Mouse (Mus musculus): ENCODE measurements around the gene Fam83c. TPM values are rescaled to one million over a fixed set of nuclear protein-coding genes. Genes with fewer than 3 reads are reported as not detected.

The Fam83c gene
- polyA plus RNA-seq (2014; fragmentation: Nextera tagmentation; extraction: Ambion mirVana), result 0.12 and 0.23 TPM in 2 replicates

DNA sequence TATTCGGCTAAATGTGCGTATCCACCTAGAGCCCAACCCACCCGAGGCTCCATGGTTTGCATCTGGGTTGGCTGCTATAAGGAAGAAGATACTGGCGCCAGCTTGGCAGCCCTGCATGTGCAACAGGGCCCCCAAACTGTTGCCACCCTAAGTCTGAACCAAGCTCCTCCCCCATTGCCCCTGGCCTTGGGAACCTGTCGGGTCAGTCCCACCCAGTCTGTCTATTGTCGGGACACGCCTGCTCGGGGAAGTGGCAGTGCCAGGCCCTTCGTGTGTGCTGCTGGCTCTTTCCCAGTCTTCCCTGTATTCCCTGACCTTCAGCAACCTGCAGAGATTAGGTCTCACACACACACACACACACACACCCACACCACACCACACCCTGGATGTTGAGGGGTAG lies at the start of gene Fam83c:
Gene Fam83c, minus strand, starts transcription at position 123 of the 400 bp plus-strand sequence.
- Histone ChIP-seq H3K27me3 (replicated peaks; ENCODE audit: control insufficient read depth, insufficient read depth, low read length) (no peaks in the 10 kb centered on the region), H3K4me3 (ENCODE audit: low read depth, low read length) (no peak within 1 kb of the TSS), H3K27ac (ENCODE audit: low read depth) (no peak within 1 kb of the TSS), H3K9ac (ENCODE audit: low read length) (no peak within 1 kb of the TSS), H3K4me1 (replicated peaks; ENCODE audit: control insufficient read depth, insufficient read depth, low read length) (no peaks in the 10 kb centered on the region), H3K4me2 (ENCODE audit: low read length) (no peak within 1 kb of the TSS), H3K9me3 (ENCODE audit: control insufficient read depth, low read length) (no peaks in the 10 kb centered on the region), H3K36me3 (ENCODE audit: control insufficient read depth, insufficient read depth, low read length) (no peaks in the 10 kb centered on the region)
- ATAC-seq (replicated peaks; ENCODE audit: low FRiP score, low TSS enrichment, low read depth) (no peak), DNase-seq (ENCODE audit: low spot score) (no peak)
- 63% methylated on average over 9 of the region's 9 CpGs for WGBS

DNA sequence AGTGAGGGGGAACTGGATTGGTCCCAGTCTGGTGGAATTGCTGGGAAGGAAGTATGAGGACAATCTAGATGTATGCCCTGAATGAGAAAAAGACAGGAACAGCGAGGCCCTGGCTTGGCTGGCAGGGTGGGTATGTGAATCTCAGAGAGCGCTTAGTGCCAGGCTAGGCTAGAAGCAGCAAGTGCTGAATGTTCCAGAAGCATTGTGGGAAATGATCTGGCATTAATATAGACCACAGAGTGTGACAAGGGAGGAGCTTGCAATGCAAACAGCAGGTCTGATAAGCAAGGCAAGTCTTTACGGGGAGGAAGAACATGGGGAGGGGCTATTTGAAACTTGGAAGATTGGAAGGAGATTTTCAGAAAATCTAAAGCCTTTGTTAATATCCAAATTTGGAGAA lies 47.4 kb upstream of the Fam83c start:
- Histone ChIP-seq H3K36me3 (ENCODE audit: control insufficient read depth, insufficient read depth, low read length) (peaks cover 48% of the 10 kb centered on the region), H3K27ac (ENCODE audit: low read depth) (no peak overlapping the region), H3K4me1 (replicated peaks; ENCODE audit: control insufficient read depth, insufficient read depth, low read length) (no peaks in the 10 kb centered on the region), H3K4me3 (ENCODE audit: low read depth, low read length) (no peak overlapping the region), H3K27me3 (replicated peaks; ENCODE audit: control insufficient read depth, insufficient read depth, low read length) (no peaks in the 10 kb centered on the region), H3K4me2 (ENCODE audit: low read length) (no peak overlapping the region), H3K9ac (ENCODE audit: low read length) (no peak overlapping the region), H3K9me3 (ENCODE audit: control insufficient read depth, low read length) (no peaks in the 10 kb centered on the region)
- ATAC-seq (replicated peaks; ENCODE audit: low FRiP score, low TSS enrichment, low read depth), result no peak
- DNase-seq (ENCODE audit: low spot score), result no peak
- WGBS, result 80% methylated on average over 3 of the region's 3 CpGs

DNA sequence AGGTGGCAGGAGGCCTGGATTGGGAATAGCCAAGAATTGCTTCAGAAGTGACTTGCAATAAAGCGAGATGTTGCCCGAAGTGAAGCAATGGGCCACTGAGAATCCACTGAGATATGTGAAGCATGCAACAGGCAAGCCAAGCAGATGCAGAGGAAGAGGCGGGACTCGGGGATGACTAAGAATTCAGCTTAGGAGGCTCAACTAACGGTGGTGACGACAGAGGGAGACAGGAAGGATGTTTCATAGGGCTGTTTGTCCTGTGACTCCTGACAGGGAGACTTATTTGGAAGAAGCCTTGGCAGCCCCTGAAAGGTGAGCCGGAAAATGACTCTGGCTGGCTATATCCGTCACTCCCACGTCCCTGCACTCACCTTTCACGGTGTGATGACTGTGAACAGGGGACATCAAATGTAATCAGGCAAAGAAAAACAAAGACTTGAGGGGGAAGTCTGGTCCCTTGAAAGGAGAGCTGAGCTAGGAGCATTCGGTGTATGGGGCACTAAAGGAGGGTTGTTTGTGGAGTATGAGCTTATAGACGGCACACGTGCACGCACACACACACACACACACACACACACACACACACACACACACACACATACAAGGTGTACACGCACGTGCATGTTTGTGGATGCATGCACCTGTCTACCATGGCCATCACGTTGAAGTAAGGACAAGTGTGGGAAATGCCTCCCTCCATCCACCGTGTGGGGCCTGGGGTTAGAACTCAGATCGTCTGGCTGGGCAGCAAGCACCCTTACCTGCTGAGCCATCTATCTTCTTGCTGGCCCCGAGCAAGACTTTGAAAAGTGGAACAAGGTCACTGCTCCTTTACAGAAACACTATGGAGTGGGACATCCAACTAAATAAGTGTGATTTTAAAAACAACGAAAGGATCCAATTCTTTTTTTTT lies 44.6 kb upstream of the Fam83c start:
- Histone ChIP-seq H3K27ac (ENCODE audit: low read depth) (no peak overlapping the region), H3K27me3 (replicated peaks; ENCODE audit: control insufficient read depth, insufficient read depth, low read length) (no peaks in the 10 kb centered on the region), H3K36me3 (ENCODE audit: control insufficient read depth, insufficient read depth, low read length) (peaks cover 41% of the 10 kb centered on the region), H3K4me1 (replicated peaks; ENCODE audit: control insufficient read depth, insufficient read depth, low read length) (no peaks in the 10 kb centered on the region; the same call in 1 of the 2 replicates), H3K4me3 (ENCODE audit: low read depth, low read length) (no peak overlapping the region), H3K4me2 (ENCODE audit: low read length) (no peak overlapping the region), H3K9me3 (ENCODE audit: control insufficient read depth, low read length) (no peaks in the 10 kb centered on the region), H3K9ac (ENCODE audit: low read length) (no peak overlapping the region)
- no peak for ATAC-seq (replicated peaks; ENCODE audit: low FRiP score, low TSS enrichment, low read depth)
- no peak for DNase-seq (ENCODE audit: low spot score)
- WGBS, result 81% methylated on average over 21 of the region's 21 CpGs

DNA sequence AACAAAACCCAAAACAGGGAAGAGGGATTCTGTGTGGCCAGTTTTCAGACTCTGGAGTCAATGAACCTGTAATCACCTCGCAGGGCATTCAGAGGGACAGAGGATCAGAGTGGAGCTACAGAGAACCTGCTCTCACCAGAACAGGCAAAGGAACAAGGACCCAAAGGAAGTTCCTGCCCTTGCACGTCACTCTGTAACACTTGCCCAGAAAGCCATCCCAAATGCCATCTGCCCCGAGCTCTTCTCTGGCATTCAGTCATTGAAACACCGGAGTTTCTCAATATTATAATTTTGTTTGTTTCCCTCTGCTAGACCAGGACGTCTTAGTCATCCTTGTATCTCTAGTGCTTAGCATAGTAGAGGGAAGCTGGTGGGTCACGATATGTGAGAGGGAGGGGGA lies 39.0 kb upstream of the Fam83c start:
- Histone ChIP-seq H3K27me3 (replicated peaks; ENCODE audit: control insufficient read depth, insufficient read depth, low read length) (no peaks in the 10 kb centered on the region), H3K27ac (ENCODE audit: low read depth) (0 out of 2 replicates have a peak overlapping the region, but pooled peaks have one; percentile 16), H3K36me3 (ENCODE audit: control insufficient read depth, insufficient read depth, low read length) (peaks cover 21% of the 10 kb centered on the region), H3K9ac (ENCODE audit: low read length) (no peak overlapping the region), H3K9me3 (ENCODE audit: control insufficient read depth, low read length) (no peaks in the 10 kb centered on the region), H3K4me3 (ENCODE audit: low read depth, low read length) (no peak overlapping the region), H3K4me2 (ENCODE audit: low read length) (peak overlapping the region; percentile 23; the same call in 1 of the 2 replicates), H3K4me1 (replicated peaks; ENCODE audit: control insufficient read depth, insufficient read depth, low read length) (peaks cover 27% of the 10 kb centered on the region)
- DNase-seq (ENCODE audit: low spot score) (no peak), ATAC-seq (replicated peaks; ENCODE audit: low FRiP score, low TSS enrichment, low read depth) (no peak)
- WGBS, result 70% methylated on average over 6 of the region's 6 CpGs

DNA sequence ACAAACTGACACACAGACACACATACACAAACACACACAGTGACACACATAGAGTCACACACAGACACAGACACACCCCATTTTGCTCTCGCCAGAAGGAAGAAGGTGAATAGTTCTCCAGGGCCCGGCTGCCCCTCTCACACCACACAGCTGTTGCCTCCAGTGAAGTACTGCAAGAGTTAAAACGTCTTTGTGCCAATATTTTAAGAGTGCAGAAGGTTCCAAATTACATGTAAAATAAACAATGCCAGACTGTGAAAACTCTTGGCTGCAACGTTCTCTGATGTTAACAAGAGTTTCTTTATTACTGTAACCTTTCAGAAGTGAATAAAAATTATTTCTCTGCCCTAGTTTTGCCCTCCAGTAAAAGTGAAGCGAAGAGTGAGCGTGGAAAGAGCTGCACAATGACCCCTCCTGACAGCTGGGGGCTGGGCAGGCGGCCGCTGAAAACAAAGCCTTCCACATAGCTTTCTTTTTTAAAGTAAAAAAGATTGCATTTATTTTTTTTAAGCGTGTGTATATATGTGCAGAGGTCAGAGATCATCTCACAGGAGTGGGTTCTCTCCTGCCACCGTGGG lies 38.4 kb upstream of the Fam83c start:
- Histone ChIP-seq H3K4me3 (ENCODE audit: low read depth, low read length) (no peak overlapping the region), H3K27me3 (replicated peaks; ENCODE audit: control insufficient read depth, insufficient read depth, low read length) (no peaks in the 10 kb centered on the region), H3K9ac (ENCODE audit: low read length) (no peak overlapping the region), H3K9me3 (ENCODE audit: control insufficient read depth, low read length) (no peaks in the 10 kb centered on the region), H3K4me1 (replicated peaks; ENCODE audit: control insufficient read depth, insufficient read depth, low read length) (peaks cover 27% of the 10 kb centered on the region), H3K4me2 (ENCODE audit: low read length) (peak overlapping the region; percentile 23; the same call in 1 of the 2 replicates), H3K36me3 (ENCODE audit: control insufficient read depth, insufficient read depth, low read length) (peaks cover 24% of the 10 kb centered on the region), H3K27ac (ENCODE audit: low read depth) (0 out of 2 replicates have a peak overlapping the region, but pooled peaks have one; percentile 16)
- ATAC-seq (replicated peaks; ENCODE audit: low FRiP score, low TSS enrichment, low read depth) (no peak), DNase-seq (ENCODE audit: low spot score) (no peak)
- 34% methylated on average over 10 of the region's 10 CpGs for WGBS

DNA sequence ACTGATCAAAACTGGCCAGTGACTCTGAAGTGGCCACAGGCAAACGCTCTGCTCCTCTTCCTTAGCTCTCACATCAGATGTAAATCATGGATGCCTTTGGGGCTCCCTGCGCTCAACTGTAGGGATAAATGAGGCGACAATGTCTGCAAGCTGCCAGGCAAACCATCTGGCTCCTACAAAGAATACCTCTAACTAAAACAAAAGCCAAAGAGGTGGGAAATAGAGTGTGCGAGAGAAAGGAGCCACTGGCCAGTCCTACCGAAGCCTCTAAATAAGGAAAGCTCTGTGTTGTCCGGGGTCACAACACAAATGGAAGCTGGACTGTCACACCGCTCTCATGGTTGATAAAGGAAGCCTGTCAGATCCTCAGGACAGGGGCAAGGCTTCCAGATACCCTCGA lies 37.8 kb upstream of the Fam83c start:
- Histone ChIP-seq H3K36me3 (ENCODE audit: control insufficient read depth, insufficient read depth, low read length) (peaks cover 24% of the 10 kb centered on the region), H3K4me3 (ENCODE audit: low read depth, low read length) (no peak overlapping the region), H3K27ac (ENCODE audit: low read depth) (no peak overlapping the region), H3K4me1 (replicated peaks; ENCODE audit: control insufficient read depth, insufficient read depth, low read length) (peaks cover 27% of the 10 kb centered on the region), H3K9ac (ENCODE audit: low read length) (no peak overlapping the region), H3K9me3 (ENCODE audit: control insufficient read depth, low read length) (no peaks in the 10 kb centered on the region), H3K27me3 (replicated peaks; ENCODE audit: control insufficient read depth, insufficient read depth, low read length) (no peaks in the 10 kb centered on the region), H3K4me2 (ENCODE audit: low read length) (no peak overlapping the region)
- 50% methylated on average over 8 of the region's 8 CpGs for WGBS
- no peak for ATAC-seq (replicated peaks; ENCODE audit: low FRiP score, low TSS enrichment, low read depth)
- no peak for DNase-seq (ENCODE audit: low spot score)

DNA sequence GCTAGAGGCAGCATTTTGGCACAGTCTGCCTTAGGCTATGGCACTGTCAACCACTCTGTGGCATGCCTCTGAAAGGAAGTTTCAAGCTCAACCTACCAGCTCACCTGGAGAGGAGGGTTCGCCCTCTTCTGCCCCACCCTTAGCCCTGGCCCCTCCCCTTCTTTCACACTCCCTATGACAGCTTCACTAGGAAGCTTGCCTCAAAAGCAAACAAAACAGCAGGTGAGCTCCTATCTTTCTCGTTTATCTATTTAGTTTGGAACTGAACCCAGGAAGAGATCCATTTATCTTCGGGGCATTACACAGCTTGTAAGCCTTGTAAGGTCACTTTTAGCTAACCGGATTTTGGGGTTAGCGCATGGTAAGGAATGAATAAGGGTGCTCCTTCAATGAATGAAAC lies 35.1 kb upstream of the Fam83c start:
- H3K27me3 ChIP-seq (replicated peaks; ENCODE audit: control insufficient read depth, insufficient read depth, low read length), result no peaks in the 10 kb centered on the region
- H3K4me1 ChIP-seq (replicated peaks; ENCODE audit: control insufficient read depth, insufficient read depth, low read length), result peaks cover 27% of the 10 kb centered on the region
- no peaks in the 10 kb centered on the region for H3K9me3 ChIP-seq (ENCODE audit: control insufficient read depth, low read length)
- no peak for DNase-seq (ENCODE audit: low spot score)
- H3K36me3 ChIP-seq (ENCODE audit: control insufficient read depth, insufficient read depth, low read length), result peaks cover 4% of the 10 kb centered on the region
- no peak overlapping the region for H3K9ac ChIP-seq (ENCODE audit: low read length)
- no peak overlapping the region for H3K27ac ChIP-seq (ENCODE audit: low read depth)
- no peak overlapping the region for H3K4me3 ChIP-seq (ENCODE audit: low read depth, low read length)
- no peak overlapping the region for H3K4me2 ChIP-seq (ENCODE audit: low read length)
- 64% methylated on average over 5 of the region's 5 CpGs for WGBS
- peak; percentile 82 for ATAC-seq (replicated peaks; ENCODE audit: low FRiP score, low TSS enrichment, low read depth)

DNA sequence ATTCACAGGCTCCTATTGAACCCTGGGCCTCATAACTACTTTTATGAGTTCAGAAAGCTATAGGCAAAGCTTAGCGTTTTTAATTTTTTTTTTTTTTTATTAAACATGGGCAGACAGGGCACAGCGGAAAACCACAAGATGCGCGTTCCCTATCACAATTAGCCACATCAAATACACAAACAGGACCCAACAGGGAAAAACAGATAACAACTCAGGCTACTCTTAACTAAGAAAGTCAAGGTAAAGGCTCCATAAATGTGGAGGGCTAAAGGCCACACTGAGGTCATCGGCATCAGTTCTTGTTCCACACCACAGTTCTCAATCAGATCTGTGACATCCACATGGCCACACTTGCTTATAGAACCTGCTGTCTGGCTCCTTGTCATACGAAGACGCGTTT lies 33.7 kb upstream of the Fam83c start:
- peaks cover 4% of the 10 kb centered on the region for H3K36me3 ChIP-seq (ENCODE audit: control insufficient read depth, insufficient read depth, low read length)
- H3K27me3 ChIP-seq (replicated peaks; ENCODE audit: control insufficient read depth, insufficient read depth, low read length), result no peaks in the 10 kb centered on the region
- H3K9me3 ChIP-seq (ENCODE audit: control insufficient read depth, low read length), result no peaks in the 10 kb centered on the region
- no peak overlapping the region for H3K9ac ChIP-seq (ENCODE audit: low read length)
- no peak overlapping the region for H3K4me2 ChIP-seq (ENCODE audit: low read length)
- peaks cover 25% of the 10 kb centered on the region for H3K4me1 ChIP-seq (replicated peaks; ENCODE audit: control insufficient read depth, insufficient read depth, low read length)
- WGBS, result 96% methylated on average over 8 of the region's 8 CpGs
- ATAC-seq (replicated peaks; ENCODE audit: low FRiP score, low TSS enrichment, low read depth) (no peak), DNase-seq (ENCODE audit: low spot score) (no peak)
- no peak overlapping the region for H3K27ac ChIP-seq (ENCODE audit: low read depth)
- H3K4me3 ChIP-seq (ENCODE audit: low read depth, low read length), result no peak overlapping the region
